Mouse (Mus musculus): ENCODE data around the gene Ccdc92b. TPM values are rescaled to one million over a fixed set of nuclear protein-coding genes. Genes with fewer than 3 reads are reported as not detected.
"Not testable (repeated sequence)": the region's sequence is repeated elsewhere in the genome, so short reads cannot be mapped to it uniquely, and the experiment has no call there.

Ccdc92b gene
- polyA plus RNA-seq (2015; fragmentation: Nextera tagmentation; extraction: Ambion mirVana) = 0.63 and 1.5 TPM in 2 replicates

- Histone ChIP-seq H3K27me3 (replicated peaks) (peaks cover 29% of the 10 kb centered on the region), H3K9me3 (no peaks in the 10 kb centered on the region), H3K27ac (no peak within 1 kb of the TSS), H3K4me1 (0 out of 2 replicates have a peak, but pooled peaks cover 6% of the 10 kb centered on the region), H3K4me2 (peak within 1 kb of the TSS; percentile 58), H3K36me3 (no peaks in the 10 kb centered on the region), H3K9ac (no peak within 1 kb of the TSS), H3K4me3 (replicated peaks) (peak within 1 kb of the TSS; percentile 36)
- WGBS = 1% methylated on average over 60 of the region's 63 CpGs
- ATAC-seq (ENCODE audit: insufficient read depth, low FRiP score, low read depth) = peak; percentile 77
Observed at GRCm38 (mm10) chr11:74619201-74619955, at the start of gene Ccdc92b. Ccdc92b (plus strand) TSS chr11:74619605.

- Histone ChIP-seq H3K4me2 (no peak overlapping the region), H3K36me3 (no peaks in the 10 kb centered on the region), H3K27ac (no peak overlapping the region), H3K4me1 (peaks cover 3% of the 10 kb centered on the region; the same call in 1 of the 2 replicates), H3K27me3 (replicated peaks) (no peaks in the 10 kb centered on the region), H3K9ac (no peak overlapping the region), H3K9me3 (no peaks in the 10 kb centered on the region), H3K4me3 (replicated peaks) (no peak overlapping the region)
- WGBS = 68% methylated on average over 6 of the region's 6 CpGs
- no peak for ATAC-seq (ENCODE audit: insufficient read depth, low FRiP score, low read depth)
Observed at GRCm38 (mm10) chr11:74569735-74570134, 49.7 kb upstream of the Ccdc92b start.

- Histone ChIP-seq H3K9ac (no peak overlapping the region), H3K4me3 (replicated peaks) (0 out of 2 replicates have a peak overlapping the region, but pooled peaks have one; percentile 6), H3K9me3 (no peaks in the 10 kb centered on the region), H3K4me1 (peaks cover 3% of the 10 kb centered on the region; the same call in 1 of the 2 replicates), H3K36me3 (no peaks in the 10 kb centered on the region), H3K27me3 (replicated peaks) (no peaks in the 10 kb centered on the region), H3K4me2 (no peak overlapping the region), H3K27ac (no peak overlapping the region)
- peak; percentile 70 for ATAC-seq (ENCODE audit: insufficient read depth, low FRiP score, low read depth)
- WGBS = 69% methylated on average over 6 of the region's 6 CpGs
Observed at GRCm38 (mm10) chr11:74572459-74573061, 46.8 kb upstream of the Ccdc92b start.

- Histone ChIP-seq H3K27me3 (replicated peaks) (no peaks in the 10 kb centered on the region), H3K9ac (no peak overlapping the region), H3K9me3 (no peaks in the 10 kb centered on the region), H3K27ac (no peak overlapping the region), H3K4me2 (no peak overlapping the region), H3K4me1 (peaks cover 3% of the 10 kb centered on the region; the same call in 1 of the 2 replicates), H3K36me3 (no peaks in the 10 kb centered on the region), H3K4me3 (replicated peaks) (no peak overlapping the region)
- WGBS = 61% methylated on average over 4 of the region's 4 CpGs
- ATAC-seq (ENCODE audit: insufficient read depth, low FRiP score, low read depth) = no peak
Observed at GRCm38 (mm10) chr11:74574768-74575434, 44.5 kb upstream of the Ccdc92b start.

- Histone ChIP-seq H3K4me1 (peaks cover 3% of the 10 kb centered on the region; the same call in 1 of the 2 replicates), H3K9ac (no peak overlapping the region), H3K4me2 (no peak overlapping the region), H3K36me3 (no peaks in the 10 kb centered on the region), H3K9me3 (no peaks in the 10 kb centered on the region), H3K27ac (no peak overlapping the region), H3K27me3 (replicated peaks) (no peaks in the 10 kb centered on the region), H3K4me3 (replicated peaks) (no peak overlapping the region)
- 77% methylated on average over 3 of the region's 3 CpGs for WGBS
- peak; percentile 56; the same call in 1 of the 2 replicates for ATAC-seq (ENCODE audit: insufficient read depth, low FRiP score, low read depth)
Observed at GRCm38 (mm10) chr11:74575940-74576339, 43.5 kb upstream of the Ccdc92b start.

GRCm38 (mm10) chr11:74577068-74577467, 42.3 kb upstream of the Ccdc92b start:
- Histone ChIP-seq H3K4me3 (replicated peaks) (no peak overlapping the region), H3K4me1 (peaks cover 3% of the 10 kb centered on the region; the same call in 1 of the 2 replicates), H3K36me3 (no peaks in the 10 kb centered on the region), H3K9ac (no peak overlapping the region), H3K27me3 (replicated peaks) (no peaks in the 10 kb centered on the region), H3K4me2 (no peak overlapping the region), H3K9me3 (no peaks in the 10 kb centered on the region), H3K27ac (peak overlapping the region; percentile 21; the same call in 1 of the 2 replicates)
- WGBS = 45% methylated on average over 3 of the region's 3 CpGs
- peak; percentile 76; the same call in 1 of the 2 replicates for ATAC-seq (ENCODE audit: insufficient read depth, low FRiP score, low read depth)

GRCm38 (mm10) chr11:74581333-74581732, 38.1 kb upstream of the Ccdc92b start:
- not testable (repeated sequence) for H3K4me3 ChIP-seq (replicated peaks); H3K27ac ChIP-seq; H3K36me3 ChIP-seq; ATAC-seq (ENCODE audit: insufficient read depth, low FRiP score, low read depth); H3K27me3 ChIP-seq (replicated peaks); H3K4me2 ChIP-seq; H3K4me1 ChIP-seq; H3K9ac ChIP-seq; H3K9me3 ChIP-seq
- WGBS = 60% methylated on average over 4 of the region's 4 CpGs

- Histone ChIP-seq H3K4me1 (no peaks in the 10 kb centered on the region), H3K36me3 (no peaks in the 10 kb centered on the region), H3K9me3 (no peaks in the 10 kb centered on the region), H3K27ac (no peak overlapping the region), H3K9ac (no peak overlapping the region), H3K4me3 (replicated peaks) (no peak overlapping the region), H3K27me3 (replicated peaks) (0 out of 2 replicates have a peak, but pooled peaks cover under 1% of the 10 kb centered on the region), H3K4me2 (no peak overlapping the region)
- ATAC-seq (ENCODE audit: insufficient read depth, low FRiP score, low read depth) = no peak
- 79% methylated on average over 3 of the region's 3 CpGs for WGBS
Observed at GRCm38 (mm10) chr11:74582464-74582863, 36.9 kb upstream of the Ccdc92b start.

GRCm38 (mm10) chr11:74583824-74584349, 35.5 kb upstream of the Ccdc92b start:
- 65% methylated on average over 7 of the region's 7 CpGs for WGBS
- no peak overlapping the region for H3K4me3 ChIP-seq (replicated peaks)
- no peak overlapping the region for H3K4me2 ChIP-seq
- peaks cover 14% of the 10 kb centered on the region for H3K27me3 ChIP-seq (replicated peaks)
- no peak overlapping the region for H3K9ac ChIP-seq
- no peaks in the 10 kb centered on the region for H3K9me3 ChIP-seq
- H3K4me1 ChIP-seq = no peaks in the 10 kb centered on the region
- no peaks in the 10 kb centered on the region for H3K36me3 ChIP-seq
- ATAC-seq (ENCODE audit: insufficient read depth, low FRiP score, low read depth) = no peak
- H3K27ac ChIP-seq = no peak overlapping the region

- Histone ChIP-seq H3K9ac (no peak overlapping the region), H3K27me3 (replicated peaks) (peaks cover 27% of the 10 kb centered on the region), H3K4me2 (no peak overlapping the region), H3K36me3 (no peaks in the 10 kb centered on the region), H3K27ac (no peak overlapping the region), H3K4me1 (0 out of 2 replicates have a peak, but pooled peaks cover 8% of the 10 kb centered on the region), H3K9me3 (no peaks in the 10 kb centered on the region), H3K4me3 (replicated peaks) (no peak overlapping the region)
- ATAC-seq (ENCODE audit: insufficient read depth, low FRiP score, low read depth) = no peak
- 60% methylated on average over 10 of the region's 10 CpGs for WGBS
Observed at GRCm38 (mm10) chr11:74584946-74585723, 34.3 kb upstream of the Ccdc92b start.

- no peaks in the 10 kb centered on the region for H3K36me3 ChIP-seq
- no peak overlapping the region for H3K4me2 ChIP-seq
- ATAC-seq (ENCODE audit: insufficient read depth, low FRiP score, low read depth) = no peak
- H3K9ac ChIP-seq = no peak overlapping the region
- H3K4me3 ChIP-seq (replicated peaks) = no peak overlapping the region
- no peak overlapping the region for H3K27ac ChIP-seq
- H3K27me3 ChIP-seq (replicated peaks) = peaks cover 40% of the 10 kb centered on the region
- H3K9me3 ChIP-seq = no peaks in the 10 kb centered on the region
- H3K4me1 ChIP-seq = 0 out of 2 replicates have a peak, but pooled peaks cover 9% of the 10 kb centered on the region
- 67% methylated on average over 5 of the region's 5 CpGs for WGBS
Observed at GRCm38 (mm10) chr11:74586401-74586800, 33.0 kb upstream of the Ccdc92b start.

Measured in stomach, embryonic 15.5 days (tissue).